Mouse (Mus musculus) heart, embryonic 13.5 days (tissue): ENCODE results near the gene Atp6v1g3. TPM values are rescaled to one million over a fixed set of nuclear protein-coding genes. Genes with fewer than 3 reads are reported as not detected.

ENCODE experiments used
- ATAC-seq: fragments of 200-750 bp; cut with Nextera tagmentation; 2 replicates; pipeline ENCODE4 v1.8.0; 2017; ENCODE audit warnings: moderate TSS enrichment; ENCODE audit not compliant: insufficient number of reproducible peaks, low FRiP score, low TSS enrichment; ENCODE audit errors: extremely low read depth
- H3K27ac ChIP-seq: fragments of 300-500 bp; sonication (generic); replicated peaks from 2 replicates; pipeline ENCODE4 v1.5.1; 2015; ENCODE audit warnings: moderate library complexity, mild to moderate bottlenecking, inconsistent platforms
- H3K27me3 ChIP-seq: fragments of 300-500 bp; sonication (generic); replicated peaks from 2 replicates; pipeline ENCODE4 v1.6.1; 2015; ENCODE audit warnings: mild to moderate bottlenecking, inconsistent platforms
- H3K36me3 ChIP-seq: fragments of 300-500 bp; sonication (generic); 2 replicates; pipeline ENCODE4 v1.6.1; 2015; ENCODE audit warnings: mild to moderate bottlenecking, inconsistent platforms
- H3K4me1 ChIP-seq: fragments of 300-500 bp; sonication (generic); 2 replicates; pipeline ENCODE4 v1.6.1; 2015; ENCODE audit warnings: inconsistent platforms
- H3K4me2 ChIP-seq: fragments of 300-500 bp; sonication (generic); 2 replicates; pipeline ENCODE4 v1.6.1; 2015; ENCODE audit warnings: inconsistent platforms, mild to moderate bottlenecking, moderate library complexity
- H3K4me3 ChIP-seq: fragments of 300-500 bp; sonication (generic); 2 replicates; pipeline ENCODE4 v1.5.1; 2015; ENCODE audit warnings: moderate library complexity, mild to moderate bottlenecking, inconsistent platforms
- H3K9ac ChIP-seq: fragments of 300-500 bp; sonication (generic); 2 replicates; pipeline ENCODE4 v1.6.1; 2015; ENCODE audit warnings: inconsistent platforms, mild to moderate bottlenecking, moderate library complexity
- H3K9me3 ChIP-seq: fragments of 300-500 bp; sonication (generic); 2 replicates; pipeline ENCODE4 v1.6.1; 2016; ENCODE audit warnings: inconsistent platforms
- WGBS: fragments of 180-500 bp; shearing (Covaris S2); methylation state at CpG from one replicate; pipeline ENCODE4 v1.1.7; 2015; ENCODE audit warnings: mixed read lengths; 5-methylcytosine and 5-hydroxymethylcytosine counted together
- polyA plus RNA-seq: library from polyadenylated mRNA; unstranded; fragments of >200 nt; fragmentation: Nextera tagmentation; extraction: Ambion mirVana; gene quantifications from 2 replicates; pipeline ENCODE4 v1.2.1, GENCODE M21; 2015

Gene Atp6v1g3
- polyA plus RNA-seq, 1 experiment from 2014 or later = not detected

DNA sequence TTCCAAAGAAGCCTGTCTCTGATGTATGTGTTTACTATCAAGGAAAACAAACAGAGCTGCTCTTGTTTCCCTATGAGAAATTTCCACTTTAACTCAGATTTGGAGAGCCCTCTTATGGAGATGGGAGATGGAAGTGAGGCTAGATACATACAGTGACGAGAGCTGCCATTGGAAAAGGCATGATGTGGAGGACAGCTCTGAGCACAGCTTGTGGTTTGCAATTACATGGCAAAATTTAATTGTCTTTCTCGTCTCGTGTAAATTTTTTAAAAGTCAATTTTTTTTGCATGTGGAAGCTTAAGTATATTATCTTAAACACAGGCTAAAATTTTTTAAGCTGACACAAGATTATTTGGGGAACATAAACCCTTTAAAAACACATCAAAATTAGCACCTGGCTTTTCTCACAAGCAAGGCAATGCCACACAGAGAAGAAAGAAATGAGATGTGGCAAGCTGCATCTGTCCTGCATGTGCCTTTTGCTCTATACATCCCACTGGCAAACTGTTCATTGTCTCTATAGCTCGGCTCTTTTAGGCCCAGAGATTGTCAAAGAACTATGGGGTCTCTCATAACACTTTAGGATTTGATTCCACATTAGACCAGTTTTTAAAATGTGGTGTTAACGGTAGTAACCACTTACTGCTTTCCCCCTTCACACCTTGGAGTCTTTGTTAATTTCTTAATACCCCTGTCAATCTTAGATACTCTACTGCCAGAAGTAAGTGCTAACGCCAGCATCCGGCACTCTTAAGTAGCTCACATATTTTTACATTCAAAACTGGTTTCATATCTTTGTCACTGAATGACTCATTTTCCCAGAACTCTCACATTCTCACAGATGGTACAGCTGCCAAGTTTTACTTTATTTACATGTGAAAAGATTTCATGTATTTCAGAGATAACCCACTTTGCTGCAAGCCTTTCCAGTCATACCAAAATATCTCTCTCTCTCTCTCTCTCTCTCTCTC lies 16.2 kb downstream of the Atp6v1g3 start:
- H3K36me3 ChIP-seq = no peaks in the 10 kb centered on the region
- ATAC-seq = no peak
- no peak overlapping the region for H3K4me2 ChIP-seq
- no peak overlapping the region for H3K27ac ChIP-seq
- WGBS = 54% methylated on average over 7 of the region's 7 CpGs
- H3K9me3 ChIP-seq = no peaks in the 10 kb centered on the region
- no peaks in the 10 kb centered on the region for H3K27me3 ChIP-seq
- no peak overlapping the region for H3K4me3 ChIP-seq
- H3K4me1 ChIP-seq = 0 out of 2 replicates have a peak, but pooled peaks cover 5% of the 10 kb centered on the region
- H3K9ac ChIP-seq = no peak overlapping the region

GRCm38 (mm10) chr1:138291463-138291862 lies 17.9 kb downstream of the Atp6v1g3 start:
- Histone ChIP-seq H3K9ac (no peak overlapping the region), H3K9me3 (no peaks in the 10 kb centered on the region), H3K4me1 (0 out of 2 replicates have a peak, but pooled peaks cover 5% of the 10 kb centered on the region), H3K4me2 (no peak overlapping the region), H3K4me3 (no peak overlapping the region), H3K27me3 (no peaks in the 10 kb centered on the region), H3K27ac (no peak overlapping the region), H3K36me3 (no peaks in the 10 kb centered on the region)
- ATAC-seq = no peak
- 62% methylated on average over 5 of the region's 5 CpGs for WGBS

DNA sequence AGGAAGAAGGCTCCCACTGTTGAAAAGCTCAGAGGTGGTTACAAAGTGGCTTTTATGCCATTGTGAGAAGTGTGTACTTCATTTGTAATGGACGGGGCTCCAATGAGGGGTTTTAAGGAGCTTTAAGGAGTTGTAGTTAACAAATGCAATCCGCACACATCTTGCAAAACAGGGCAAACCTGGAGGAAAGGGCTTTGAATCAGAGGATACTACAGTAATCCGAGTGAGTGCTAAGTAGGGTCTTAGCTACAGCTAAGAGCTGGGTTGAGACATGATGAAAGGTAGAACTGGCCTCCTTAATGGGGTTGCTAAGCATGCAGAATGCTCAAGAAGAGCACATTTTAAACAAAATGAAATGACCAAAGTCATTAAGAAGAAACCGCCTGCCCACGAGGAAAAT lies 20.9 kb downstream of the Atp6v1g3 start:
- WGBS = 73% methylated on average over 5 of the region's 5 CpGs
- Histone ChIP-seq H3K4me2 (no peak overlapping the region), H3K9me3 (no peaks in the 10 kb centered on the region), H3K9ac (no peak overlapping the region), H3K4me3 (no peak overlapping the region), H3K27me3 (no peaks in the 10 kb centered on the region), H3K27ac (no peak overlapping the region), H3K4me1 (0 out of 2 replicates have a peak, but pooled peaks cover 5% of the 10 kb centered on the region), H3K36me3 (no peaks in the 10 kb centered on the region)
- no peak for ATAC-seq

- H3K36me3 ChIP-seq = no peaks in the 10 kb centered on the region
- 58% methylated on average over 2 of the region's 2 CpGs for WGBS
- no peak overlapping the region for H3K4me3 ChIP-seq
- H3K27me3 ChIP-seq = no peaks in the 10 kb centered on the region
- ATAC-seq = no peak
- no peaks in the 10 kb centered on the region for H3K4me1 ChIP-seq
- H3K4me2 ChIP-seq = no peak overlapping the region
- no peaks in the 10 kb centered on the region for H3K9me3 ChIP-seq
- no peak overlapping the region for H3K27ac ChIP-seq
- H3K9ac ChIP-seq = no peak overlapping the region
Measured at GRCm38 (mm10) chr1:138298156-138298555, 24.6 kb downstream of the Atp6v1g3 start.

GRCm38 (mm10) chr1:138299576-138299975 lies 26.0 kb downstream of the Atp6v1g3 start:
- Histone ChIP-seq H3K36me3 (no peaks in the 10 kb centered on the region), H3K27me3 (no peaks in the 10 kb centered on the region), H3K4me3 (no peak overlapping the region), H3K4me2 (no peak overlapping the region), H3K9me3 (no peaks in the 10 kb centered on the region), H3K27ac (no peak overlapping the region), H3K4me1 (no peaks in the 10 kb centered on the region), H3K9ac (no peak overlapping the region)
- ATAC-seq = no peak
- 42% methylated on average over 4 of the region's 4 CpGs for WGBS

DNA sequence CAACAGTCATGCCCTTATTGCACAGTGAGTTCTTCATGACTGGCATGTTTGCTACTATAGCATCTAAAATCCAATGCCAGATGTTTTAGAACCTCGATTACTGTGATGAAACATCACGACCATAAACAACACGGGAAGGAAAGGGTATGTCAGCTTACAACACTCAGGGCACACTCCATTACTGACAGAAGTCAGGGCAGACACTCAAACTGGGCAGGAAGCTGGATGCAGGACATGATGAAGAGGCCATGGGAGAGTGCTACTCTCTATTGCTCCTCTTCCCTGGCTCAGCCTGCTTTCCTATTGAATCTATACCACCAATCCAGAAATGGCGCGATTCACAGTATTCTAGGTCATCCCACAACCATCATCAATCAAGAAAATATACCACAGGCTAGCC lies 28.4 kb downstream of the Atp6v1g3 start:
- Histone ChIP-seq H3K27ac (no peak overlapping the region), H3K27me3 (no peaks in the 10 kb centered on the region), H3K4me3 (no peak overlapping the region), H3K9ac (no peak overlapping the region), H3K4me1 (no peaks in the 10 kb centered on the region), H3K9me3 (no peaks in the 10 kb centered on the region), H3K4me2 (no peak overlapping the region), H3K36me3 (no peaks in the 10 kb centered on the region)
- WGBS = 76% methylated on average over 5 of the region's 5 CpGs
- no peak for ATAC-seq

GRCm38 (mm10) chr1:138302756-138303155 lies 29.2 kb downstream of the Atp6v1g3 start:
- Histone ChIP-seq H3K4me2 (no peak overlapping the region), H3K9me3 (no peaks in the 10 kb centered on the region), H3K27ac (no peak overlapping the region), H3K4me3 (no peak overlapping the region), H3K9ac (no peak overlapping the region), H3K36me3 (no peaks in the 10 kb centered on the region), H3K27me3 (no peaks in the 10 kb centered on the region), H3K4me1 (no peaks in the 10 kb centered on the region)
- 93% methylated on average over 2 of the region's 2 CpGs for WGBS
- ATAC-seq = no peak

DNA sequence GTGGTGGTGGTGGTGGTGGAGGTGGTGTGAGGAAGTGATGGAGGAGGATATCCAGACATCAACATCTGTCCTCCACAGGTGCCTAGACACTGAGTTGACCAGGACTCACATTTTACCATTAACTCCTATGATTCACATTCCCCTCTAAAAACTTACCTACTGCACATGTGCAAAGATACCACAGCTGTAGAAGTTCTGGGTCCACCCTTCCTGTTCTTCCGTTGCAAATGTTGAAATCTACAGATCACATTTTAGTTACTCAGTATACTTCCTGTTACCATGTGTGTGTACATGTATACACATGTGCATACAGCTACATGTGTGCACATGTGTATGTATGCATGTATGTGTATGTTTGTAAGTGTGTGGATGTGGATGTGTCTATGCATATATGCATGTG lies 29.8 kb downstream of the Atp6v1g3 start:
- H3K27me3 ChIP-seq = no peaks in the 10 kb centered on the region
- no peak overlapping the region for H3K27ac ChIP-seq
- no peak overlapping the region for H3K4me2 ChIP-seq
- no peaks in the 10 kb centered on the region for H3K9me3 ChIP-seq
- H3K36me3 ChIP-seq = no peaks in the 10 kb centered on the region
- 76% methylated on average over 1 of the region's 1 CpGs for WGBS
- no peak overlapping the region for H3K4me3 ChIP-seq
- ATAC-seq = no peak
- H3K4me1 ChIP-seq = no peaks in the 10 kb centered on the region
- no peak overlapping the region for H3K9ac ChIP-seq

- H3K27ac ChIP-seq = no peak overlapping the region
- no peaks in the 10 kb centered on the region for H3K36me3 ChIP-seq
- no peak for ATAC-seq
- no peaks in the 10 kb centered on the region for H3K4me1 ChIP-seq
- H3K4me3 ChIP-seq = no peak overlapping the region
- H3K9me3 ChIP-seq = no peaks in the 10 kb centered on the region
- no peak overlapping the region for H3K9ac ChIP-seq
- no peaks in the 10 kb centered on the region for H3K27me3 ChIP-seq
- no peak overlapping the region for H3K4me2 ChIP-seq
- 66% methylated on average over 8 of the region's 8 CpGs for WGBS
Measured at GRCm38 (mm10) chr1:138304141-138304915, 30.8 kb downstream of the Atp6v1g3 start.

- H3K27me3 ChIP-seq = no peaks in the 10 kb centered on the region
- WGBS = 61% methylated on average over 3 of the region's 3 CpGs
- H3K4me1 ChIP-seq = no peaks in the 10 kb centered on the region
- H3K4me3 ChIP-seq = no peak overlapping the region
- no peak overlapping the region for H3K9ac ChIP-seq
- H3K9me3 ChIP-seq = no peaks in the 10 kb centered on the region; the same call in 1 of the 2 replicates
- no peaks in the 10 kb centered on the region for H3K36me3 ChIP-seq
- ATAC-seq = no peak
- H3K27ac ChIP-seq = no peak overlapping the region
- no peak overlapping the region for H3K4me2 ChIP-seq
Measured at GRCm38 (mm10) chr1:138322657-138323056, 49.1 kb downstream of the Atp6v1g3 start.

DNA sequence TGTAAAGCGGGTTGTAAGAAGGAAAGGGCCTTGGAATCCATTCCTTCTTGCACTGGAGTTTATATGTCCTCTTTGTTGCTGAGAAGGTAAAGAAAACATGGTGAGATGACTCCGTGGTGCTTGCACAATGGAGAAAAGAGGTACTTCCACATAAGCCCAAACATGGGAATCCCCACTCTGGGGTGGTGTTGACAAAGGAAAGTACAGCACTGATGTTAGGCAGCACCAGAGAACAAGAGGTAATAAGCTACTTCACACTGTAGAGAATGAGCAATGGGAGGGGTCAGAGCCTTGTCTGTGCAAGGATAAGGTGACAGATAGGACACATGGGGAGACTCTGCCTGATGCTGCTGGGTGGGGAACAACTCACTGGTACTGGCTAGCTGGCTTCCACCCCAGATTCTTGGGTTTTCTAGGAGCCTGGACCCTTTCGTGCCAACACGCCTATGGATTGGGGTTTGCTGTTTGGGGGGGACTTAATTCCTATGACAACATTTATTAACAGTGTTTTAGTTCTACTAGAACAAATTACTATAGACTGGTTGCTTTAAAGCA lies 49.6 kb downstream of the Atp6v1g3 start:
- Histone ChIP-seq H3K36me3 (no peaks in the 10 kb centered on the region), H3K9me3 (no peaks in the 10 kb centered on the region; the same call in 1 of the 2 replicates)

More for the DNA sequence above, 49.6 kb downstream of the Atp6v1g3 start:
- WGBS = 70% methylated on average over 4 of the region's 4 CpGs
- no peaks in the 10 kb centered on the region for H3K4me1 ChIP-seq
- no peak for ATAC-seq
- H3K27ac ChIP-seq = no peak overlapping the region
- no peak overlapping the region for H3K4me2 ChIP-seq
- no peak overlapping the region for H3K9ac ChIP-seq
- H3K4me3 ChIP-seq = no peak overlapping the region
- no peaks in the 10 kb centered on the region for H3K27me3 ChIP-seq
